Mouse (Mus musculus) left cerebral cortex, adult 8-10 months (tissue): ENCODE results near the gene Ptges3l. TPM values are rescaled to one million over a fixed set of nuclear protein-coding genes. Genes with fewer than 3 reads are reported as not detected.
"Not testable (repeated sequence)": the region's sequence is repeated elsewhere in the genome, so short reads cannot be mapped to it uniquely, and the experiment has no call there.

ENCODE experiments used
- DNase-seq, 2 experiments: peaks; one replicate each; pipeline ENCODE4 v3.0.0; 2022; ENCODE audit warnings: low spot score in 2 of 2
- microRNA-seq, 2 experiments: library from miRNA; unstranded; fragments of <30 nt; microRNA quantifications; one replicate each; pipeline ENCODE4 v1.2.0; 2022
- total RNA-seq, 4 experiments: library from RNA; stranded (reverse); gene quantifications; 2 replicates each; pipeline ENCODE4 v1.2.4; 2022

Gene Ptges3l
- total RNA-seq, 4 experiments from 2014 or later: 2.1 to 3.5 (median 3.1) TPM

DNA sequence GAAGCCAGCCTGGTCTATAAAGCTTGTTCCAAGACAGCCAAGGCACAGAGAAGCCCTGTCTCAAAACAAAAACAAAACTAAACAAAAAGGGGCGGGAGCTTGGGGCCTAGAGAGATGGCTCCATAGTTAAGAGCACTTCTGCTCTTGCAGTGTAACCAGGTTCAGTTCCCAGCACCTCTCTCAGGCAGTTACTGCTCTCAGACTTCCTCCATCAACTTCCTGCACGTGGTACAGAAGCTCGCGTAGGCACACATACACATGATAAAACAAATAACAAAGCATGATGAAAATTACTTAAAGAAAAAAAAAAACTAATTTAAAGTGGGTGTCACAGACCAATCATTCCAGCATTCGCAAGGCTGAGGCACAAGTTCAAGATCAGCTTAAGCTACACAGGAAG, 5.0 kb downstream of the Ptges3l start:
- no peak for DNase-seq

GRCm38 (mm10) chr11:101419610-101420009, 5.5 kb downstream of the Ptges3l start:
- no peak for DNase-seq

GRCm38 (mm10) chr11:101418991-101419390, 6.1 kb downstream of the Ptges3l start:
- peak in 1 of 2 experiments; percentile 54 for DNase-seq

DNA sequence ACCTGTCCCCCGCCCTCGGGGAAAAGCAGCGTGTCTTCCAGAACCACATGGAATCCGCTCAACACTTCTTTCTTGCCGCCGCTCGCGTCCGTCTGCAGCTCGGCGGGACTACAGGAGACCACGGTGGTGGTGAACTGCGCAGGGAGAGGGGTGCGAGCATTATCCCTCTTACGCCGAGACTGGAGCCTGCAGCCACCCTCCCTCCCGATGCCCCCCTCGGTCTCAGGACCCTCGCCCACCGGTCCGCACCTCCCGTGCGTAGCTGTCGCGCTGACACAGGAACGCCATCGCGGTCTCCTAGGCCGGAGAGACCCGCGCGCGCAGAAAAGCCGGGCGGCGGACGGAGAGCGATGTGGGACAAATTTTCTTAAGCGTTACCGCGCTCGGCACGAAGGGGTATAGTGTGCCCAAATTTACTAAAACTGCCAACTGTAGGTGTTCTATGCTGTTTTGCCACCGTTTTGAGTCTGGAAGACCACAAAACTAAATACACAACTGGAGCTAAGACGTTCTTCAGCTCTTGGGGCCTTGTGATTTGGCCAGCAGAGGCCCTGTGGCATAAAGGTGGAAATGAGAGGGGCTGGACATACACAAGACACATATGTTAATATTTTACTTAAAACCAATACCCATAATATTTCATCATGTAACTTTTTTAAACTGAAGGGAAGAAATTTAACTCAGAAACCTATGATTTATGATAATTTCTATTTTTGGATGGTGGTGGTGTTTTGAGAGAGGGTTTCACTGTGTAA, 7.9 kb downstream of the Ptges3l start, which contains the start of gene Aarsd1:
Gene Aarsd1, minus strand, starts transcription at position 515 of the 755 bp plus-strand sequence.
- peak; percentile 67 to 92 for DNase-seq

DNA sequence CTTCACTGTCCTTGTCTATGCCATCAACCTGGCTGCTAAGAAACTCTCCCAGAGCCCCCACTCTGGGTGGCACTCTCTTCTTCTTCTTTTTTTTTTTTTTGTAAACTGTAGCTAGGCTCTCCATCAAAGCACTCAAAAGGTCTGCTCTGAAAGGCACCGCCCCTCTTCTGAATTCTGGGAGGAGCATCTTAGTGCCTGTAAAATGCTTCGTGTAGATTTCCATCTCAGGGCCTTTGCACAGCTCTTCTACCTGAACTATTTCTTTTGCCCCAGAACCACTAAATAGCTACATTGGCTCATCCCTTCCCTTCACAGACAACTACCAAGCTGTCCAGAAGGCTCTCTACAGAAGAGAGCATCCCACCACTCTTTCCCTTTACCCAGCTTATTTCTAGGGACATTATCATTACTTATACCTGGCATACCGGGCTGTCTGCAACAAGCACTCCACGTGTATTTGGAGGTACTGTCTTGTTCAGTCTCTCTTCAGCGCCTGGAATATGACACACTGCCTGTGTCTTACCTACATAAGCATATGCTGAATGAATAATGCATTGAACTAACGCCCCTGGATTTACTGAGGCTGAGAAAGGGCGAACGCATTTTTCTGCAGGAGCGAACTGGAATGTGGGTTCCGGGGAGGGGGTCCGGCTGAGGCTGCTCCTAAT, 8.6 kb downstream of the Ptges3l start:
- DNase-seq: no peak

DNA sequence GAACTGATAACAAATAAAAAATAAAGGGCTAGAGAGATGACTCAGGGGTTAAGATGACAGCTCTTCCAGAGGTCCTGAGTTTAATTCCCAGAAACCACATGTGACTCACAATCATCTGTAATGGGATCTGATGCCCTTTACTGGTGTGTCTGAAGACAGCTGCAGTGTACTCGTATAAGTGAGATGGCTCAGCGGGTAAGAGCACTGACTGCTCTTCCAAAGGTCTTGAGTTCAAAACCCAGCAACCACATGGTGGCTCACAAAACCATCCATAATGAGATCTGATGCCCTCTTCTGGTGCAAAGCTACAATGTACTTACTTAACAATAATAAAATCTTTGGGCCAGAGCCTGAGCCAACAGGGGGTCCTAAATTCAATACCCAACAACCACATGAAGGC, 9.8 kb downstream of the Ptges3l start:
- DNase-seq: no peak

DNA sequence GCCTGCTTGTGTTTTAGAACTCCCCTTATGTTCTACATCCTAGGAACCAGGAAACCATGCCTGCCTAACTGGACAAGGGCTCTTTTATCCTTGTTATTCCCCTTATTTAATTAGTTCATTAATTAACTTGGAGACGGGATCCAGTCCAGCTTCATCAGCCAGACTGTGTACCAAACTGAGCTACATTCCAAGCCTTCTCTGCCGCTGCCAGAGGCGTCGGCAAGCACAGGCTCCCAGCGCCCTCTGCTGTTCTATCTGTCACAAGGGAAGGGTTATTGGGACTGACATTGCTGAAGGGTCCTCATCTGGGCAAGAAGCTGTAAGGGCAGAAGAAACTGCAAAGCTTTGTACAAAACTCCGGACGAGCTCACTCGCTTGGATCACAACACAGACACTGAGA, 30.0 kb downstream of the Ptges3l start:
- DNase-seq: peak; percentile 21 to 43

- no peak for DNase-seq
These were observed 43.3 kb downstream of the Ptges3l start for GRCm38 (mm10) chr11:101381817-101382216.

- DNase-seq: no peak
These were observed 46.2 kb downstream of the Ptges3l start for GRCm38 (mm10) chr11:101378926-101379325.

DNA sequence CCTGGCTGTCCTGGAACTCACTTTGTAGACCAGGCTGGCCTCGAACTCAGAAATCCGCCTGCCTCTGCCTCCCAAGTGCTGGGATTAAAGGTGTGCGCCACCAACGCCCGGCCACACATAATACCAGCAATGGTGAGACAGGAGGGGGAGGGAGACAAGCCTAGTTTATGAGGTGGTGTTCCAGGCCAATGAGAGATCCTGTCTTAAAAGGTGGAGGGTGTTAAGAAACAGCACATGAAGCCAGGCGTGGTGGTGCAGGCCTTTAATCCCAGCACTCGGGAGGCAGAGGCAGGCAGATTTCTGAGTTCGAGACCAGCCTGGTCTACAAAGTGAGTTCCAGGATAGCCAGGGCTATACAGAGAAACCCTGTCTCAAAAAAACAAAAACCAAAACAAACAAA, 46.9 kb downstream of the Ptges3l start:
- not testable (repeated sequence) for DNase-seq

GRCm38 (mm10) chr11:101374421-101374938, 50.7 kb downstream of the Ptges3l start:
- DNase-seq: no peak

DNA sequence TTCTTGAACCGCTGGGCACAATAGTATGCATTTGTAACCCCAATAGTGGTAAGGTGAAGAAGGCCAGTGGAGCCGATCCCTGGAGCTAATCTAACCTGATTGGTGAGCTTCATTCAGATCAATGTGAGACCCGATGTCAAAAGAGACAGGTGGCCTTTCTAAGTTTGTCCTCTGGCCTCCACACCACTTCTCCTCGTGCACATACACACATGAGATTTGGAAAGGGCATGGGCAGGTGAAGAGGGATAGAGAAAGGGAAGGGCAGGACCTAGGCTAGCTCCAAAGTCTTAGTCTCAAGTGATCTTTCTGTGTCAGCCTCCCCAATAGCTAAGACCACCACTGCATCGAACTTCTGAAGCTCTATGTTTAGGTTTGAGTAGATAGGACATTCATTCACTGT, 55.0 kb downstream of the Ptges3l start:
- DNase-seq: no peak

Small RNA genes within 50 kb of the gene (microRNA-seq; reads per million reads assigned to microRNA genes)
- gene Mir6929: 0.88 to 1.3 reads per million in 2 experiments

Other genes with a start within 250 kb of the Ptges3l start
- under 1 TPM in 2 of 4 experiments, not detected in 2; 0.18 to 0.34 TPM for gene Ccr10, start 249.9 kb downstream of the Ptges3l start, total RNA-seq
- 10 to 100 TPM; 62.4 to 63.9 (median 63.7) TPM for gene Ezh1, start 198.9 kb downstream of the Ptges3l start, total RNA-seq
- gene Ramp2, start 179.3 kb downstream of the Ptges3l start, total RNA-seq: 10 to 100 TPM; 32.9 to 51.1 (median 37.6) TPM
- gene Vps25, start 171.6 kb downstream of the Ptges3l start, total RNA-seq: 10 to 100 TPM; 56.7 to 70.0 (median 65.8) TPM
- gene Wnk4, start 164.8 kb downstream of the Ptges3l start, total RNA-seq: 10 to 100 TPM; 11.1 to 12.2 (median 11.6) TPM
- under 1 TPM; 0.25 to 0.55 (median 0.35) TPM for gene Cntd1, start 146.3 kb downstream of the Ptges3l start, total RNA-seq
- gene Coa3, start 146.2 kb downstream of the Ptges3l start, total RNA-seq: 100 to 1,000 TPM in 2 of 4 experiments, 10 to 100 TPM in 2; 95.8 to 105 (median 101) TPM
- gene Becn1, start 123.0 kb downstream of the Ptges3l start, total RNA-seq: 100 to 1,000 TPM; 178 to 237 (median 199) TPM
- gene Psme3, start 109.1 kb downstream of the Ptges3l start, total RNA-seq: 100 to 1,000 TPM; 108 to 132 (median 125) TPM
- 1 to 10 TPM; 3.8 to 5.3 (median 4.7) TPM for gene Aoc2, start 100.3 kb downstream of the Ptges3l start, total RNA-seq
- gene Aoc3, start 94.7 kb downstream of the Ptges3l start, total RNA-seq: under 1 TPM; 0.39 to 0.75 (median 0.59) TPM
- not detected for gene G6pc, start 57.8 kb downstream of the Ptges3l start, total RNA-seq
- gene Aarsd1, start 7.7 kb downstream of the Ptges3l start, total RNA-seq: 10 to 100 TPM; 47.2 to 57.2 (median 47.5) TPM
- gene Gm27029, start 537 bp downstream of the Ptges3l start, total RNA-seq: 1 to 10 TPM; 4.4 to 6.6 (median 5.2) TPM
- 10 to 100 TPM; 31.1 to 37.3 (median 34.4) TPM for gene Rundc1, start 248 bp downstream of the Ptges3l start, total RNA-seq
- 10 to 100 TPM; 20.6 to 44.6 (median 32.7) TPM for gene Rpl27, start 17.0 kb upstream of the Ptges3l start, total RNA-seq
- gene Ifi35, start 23.1 kb upstream of the Ptges3l start, total RNA-seq: 1 to 10 TPM; 2.8 to 4.8 (median 3.3) TPM
- 100 to 1,000 TPM; 156 to 190 (median 176) TPM for gene Rnd2, start 39.7 kb upstream of the Ptges3l start, total RNA-seq
- 10 to 100 TPM; 40.7 to 54.4 (median 45.8) TPM for gene Vat1, start 40.9 kb upstream of the Ptges3l start, total RNA-seq
- 1 to 10 TPM in 3 of 4 experiments, under 1 TPM in 1; 0.78 to 1.4 (median 1.3) TPM for gene Brca1, start 126.6 kb upstream of the Ptges3l start, total RNA-seq
- 100 to 1,000 TPM; 131 to 144 (median 133) TPM for gene Nbr1, start 126.8 kb upstream of the Ptges3l start, total RNA-seq
- 1 to 10 TPM in 3 of 4 experiments, under 1 TPM in 1; 0.97 to 3.1 (median 2.2) TPM for gene Tmem106a, start 156.9 kb upstream of the Ptges3l start, total RNA-seq
- gene Gm11634, start 173.9 kb upstream of the Ptges3l start, total RNA-seq: not detected
- 10 to 100 TPM in 2 of 4 experiments, 1 to 10 TPM in 2; 7.8 to 11.5 (median 9.5) TPM for gene Rdm1, start 201.9 kb upstream of the Ptges3l start, total RNA-seq
- gene Arl4d, start 240.2 kb upstream of the Ptges3l start, total RNA-seq: 10 to 100 TPM; 25.0 to 36.9 (median 30.7) TPM